Mouse (Mus musculus): ENCODE results near the gene Slc24a5.
A peak's percentile ranks its signal among the peaks of the same experiment; 100 is the strongest.

The Slc24a5 gene

DNA sequence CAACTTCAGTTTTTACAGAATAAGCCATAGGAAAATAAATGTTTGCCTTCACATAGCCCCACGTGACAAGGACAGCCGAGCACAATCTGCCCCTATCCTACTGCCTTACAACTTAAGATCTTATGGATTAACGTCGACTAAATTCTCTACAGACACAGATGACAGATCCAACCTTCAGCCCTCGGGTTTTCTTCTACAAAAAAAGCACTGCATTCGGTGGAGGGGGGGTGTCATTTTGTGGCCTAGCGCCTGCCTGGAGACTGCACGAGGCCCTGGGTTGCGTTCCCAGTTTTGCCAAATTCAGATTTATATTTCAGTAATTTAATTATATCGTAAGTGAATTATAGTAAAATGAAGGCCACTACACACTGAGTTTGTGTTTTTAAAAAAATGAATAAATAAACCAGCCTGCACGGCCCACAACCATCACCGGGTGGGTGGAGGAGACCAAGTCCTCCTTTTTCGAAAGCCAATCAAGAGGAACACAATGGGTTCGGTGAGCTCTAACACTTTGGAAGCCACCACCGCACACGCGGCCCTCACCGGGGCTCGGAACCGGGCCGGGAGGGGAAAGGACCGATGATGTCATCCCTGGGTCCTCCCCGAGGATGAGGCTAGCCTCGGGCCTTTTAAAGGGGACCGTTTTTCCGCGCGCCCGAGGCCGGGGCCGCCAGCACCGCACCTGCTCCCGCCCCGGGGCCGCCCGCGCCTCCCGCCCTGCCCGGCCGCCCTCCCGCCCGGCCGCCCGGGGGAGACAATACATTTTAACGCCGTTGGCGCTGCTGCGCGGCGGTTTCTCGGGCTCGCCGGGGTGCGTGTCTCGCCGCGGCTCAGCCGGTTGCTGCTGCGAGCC, 54.9 kb downstream of the Slc24a5 start:
- DNase-seq: peak; percentile 53

DNA sequence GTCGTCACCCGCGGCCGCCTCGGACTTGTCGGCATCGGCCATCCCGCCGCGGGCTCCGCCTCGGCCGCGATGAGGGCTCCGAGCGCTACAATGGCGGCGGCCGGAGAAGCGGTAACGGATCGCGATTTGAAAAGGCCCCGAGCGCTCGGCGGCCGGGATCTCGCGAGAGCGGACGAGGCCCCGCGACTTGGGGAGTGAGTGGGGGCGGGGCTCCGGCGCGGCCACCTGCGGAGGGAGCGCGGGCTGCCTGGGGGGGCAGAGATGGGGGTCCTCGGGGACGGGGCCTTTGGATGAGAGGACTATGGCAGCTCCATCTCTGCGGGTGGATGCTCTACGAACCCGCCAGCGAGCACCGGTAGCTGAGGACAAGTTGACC, 55.5 kb downstream of the Slc24a5 start, which contains the start of gene Myef2:
Gene Myef2 (minus strand): TSS at position 185 of the 376 bp plus-strand sequence.
- peak; percentile 84 for DNase-seq

DNA sequence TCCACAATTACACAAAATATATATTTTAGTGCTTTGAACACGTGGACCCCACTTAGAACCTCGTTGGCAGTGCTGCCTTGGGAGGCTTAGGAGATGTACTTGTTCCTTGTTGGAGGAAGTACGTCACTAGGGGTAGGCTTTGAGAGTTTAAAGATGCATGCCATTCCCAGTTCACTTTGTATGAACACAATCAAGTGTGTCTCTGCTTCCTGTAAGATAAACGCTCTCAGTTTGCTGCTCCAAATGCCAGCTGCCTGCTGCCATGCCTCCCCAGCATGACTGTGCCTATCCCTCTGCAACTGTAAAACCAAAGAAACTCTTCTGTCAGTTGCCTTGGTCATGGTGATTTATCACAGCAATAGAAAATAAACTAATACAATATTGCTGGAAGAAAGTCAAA, 57.9 kb downstream of the Slc24a5 start:
- no peak for DNase-seq

DNA sequence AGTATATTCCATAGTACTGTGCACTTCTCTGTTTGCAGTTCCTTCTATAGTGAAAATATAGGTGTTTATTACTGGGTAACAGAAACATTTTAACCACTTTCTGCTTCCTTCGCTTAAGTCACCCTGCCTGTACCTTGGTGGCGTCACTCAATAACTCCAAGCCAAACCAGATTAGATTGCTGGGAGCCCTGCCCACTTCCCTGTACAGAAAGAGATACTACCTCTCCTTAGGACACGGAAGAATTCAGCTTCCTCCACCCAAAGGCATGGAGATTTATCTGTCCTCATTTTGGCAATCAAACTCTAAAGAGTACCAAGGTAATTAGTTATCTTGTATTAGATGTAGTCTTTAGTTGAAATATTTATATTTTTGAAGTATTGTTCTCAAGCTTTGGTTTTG, 58.9 kb downstream of the Slc24a5 start:
- DNase-seq: no peak

DNA sequence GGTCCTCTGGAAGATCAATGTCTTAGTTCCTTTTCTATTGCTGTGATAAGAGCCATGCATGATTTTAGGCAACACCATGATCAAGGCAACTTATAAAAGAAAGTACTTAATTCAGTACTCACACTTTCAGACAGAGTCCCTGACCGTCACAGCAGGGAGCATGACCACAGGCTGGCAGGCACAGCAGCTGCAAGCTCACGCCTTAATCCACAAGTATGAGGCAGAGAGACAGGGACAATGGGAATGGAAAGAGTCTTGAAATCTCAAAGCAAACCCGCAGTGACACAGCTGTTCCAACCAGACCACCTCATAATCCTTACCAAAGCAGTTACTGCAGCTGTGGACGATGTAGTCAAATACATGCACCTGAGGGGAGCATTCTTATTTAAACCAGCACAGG, 66.2 kb downstream of the Slc24a5 start:
- no peak for DNase-seq

DNA sequence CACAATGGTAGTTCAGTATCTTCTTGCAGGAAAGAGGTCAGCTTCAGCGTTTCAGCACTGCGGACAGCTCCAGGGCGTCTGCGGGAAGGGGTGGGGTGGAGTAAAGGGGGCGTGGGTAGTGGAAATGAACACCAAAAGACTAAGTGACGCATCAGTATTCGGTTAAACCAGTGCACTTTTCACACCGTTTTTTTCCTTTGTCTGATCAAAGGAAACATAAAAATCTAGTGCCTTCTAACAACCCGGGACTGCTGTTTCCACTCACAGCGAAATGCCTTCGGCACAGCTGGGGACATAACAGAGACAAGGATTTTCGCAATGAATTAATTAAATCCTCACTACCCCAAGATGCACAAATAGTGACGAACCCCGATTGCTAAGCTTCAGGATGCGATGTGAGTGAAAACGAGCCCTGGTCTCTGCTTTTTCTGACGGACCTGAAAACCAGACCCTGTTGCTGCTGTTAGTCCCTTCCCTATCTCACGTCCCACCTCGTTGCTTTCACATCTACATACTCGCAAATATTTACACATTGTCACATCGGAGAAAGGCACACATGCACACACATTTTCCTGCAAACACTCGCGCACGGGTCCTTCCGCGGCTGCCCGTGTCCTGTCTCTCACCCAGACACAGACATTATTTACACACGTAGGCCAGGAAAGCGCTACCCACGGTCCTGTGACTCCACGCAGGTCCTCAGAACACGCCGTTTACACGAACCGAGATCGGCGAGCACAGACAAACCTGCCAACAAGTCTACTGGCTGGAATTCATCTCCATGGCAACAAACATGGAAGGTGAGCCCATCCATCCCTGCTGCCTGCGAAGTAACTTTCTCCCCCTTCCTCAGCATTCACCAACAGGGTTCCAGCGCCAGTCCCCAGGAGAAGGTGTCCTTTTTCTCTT, 68.2 kb downstream of the Slc24a5 start, which contains the start of gene Ctxn2:
Gene Ctxn2 (plus strand): TSS at position 790 of the 909 bp plus-strand sequence.
- DNase-seq: peak; percentile 85

DNA sequence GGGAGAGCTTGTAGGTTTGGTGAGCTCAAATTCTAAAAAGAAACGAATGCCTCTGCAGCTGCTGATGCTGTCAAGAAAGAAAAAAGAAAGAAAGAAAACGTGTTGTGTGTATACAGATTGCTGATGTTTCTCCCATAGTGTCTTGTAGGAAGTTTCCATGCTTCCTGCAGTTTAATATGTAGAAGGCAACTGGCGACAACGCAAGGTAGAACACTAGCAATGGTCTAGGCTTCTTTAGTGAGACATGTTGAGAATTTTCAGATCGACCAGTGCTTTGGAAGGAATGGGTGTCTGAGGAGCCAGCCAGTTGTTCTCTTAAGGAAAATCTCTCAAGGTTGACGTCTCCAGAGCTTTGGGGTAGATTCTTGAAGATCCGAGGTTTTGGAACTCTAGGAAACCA, 68.9 kb downstream of the Slc24a5 start:
- DNase-seq: no peak

Data from lung, postnatal 14 days (tissue).